Mouse (Mus musculus): Measurements from ENCODE around the gene Ralgapa2.

The Ralgapa2 gene

GRCm38 (mm10) chr2:146259787-146260560 lies 252.2 kb downstream of the Ralgapa2 start:
- no peak for DNase-seq (ENCODE audit: low read depth, low spot score)

- peak; percentile 88 for DNase-seq (ENCODE audit: low read depth, low spot score)
Measured at GRCm38 (mm10) chr2:146258736-146259469, 253.2 kb downstream of the Ralgapa2 start.

DNA sequence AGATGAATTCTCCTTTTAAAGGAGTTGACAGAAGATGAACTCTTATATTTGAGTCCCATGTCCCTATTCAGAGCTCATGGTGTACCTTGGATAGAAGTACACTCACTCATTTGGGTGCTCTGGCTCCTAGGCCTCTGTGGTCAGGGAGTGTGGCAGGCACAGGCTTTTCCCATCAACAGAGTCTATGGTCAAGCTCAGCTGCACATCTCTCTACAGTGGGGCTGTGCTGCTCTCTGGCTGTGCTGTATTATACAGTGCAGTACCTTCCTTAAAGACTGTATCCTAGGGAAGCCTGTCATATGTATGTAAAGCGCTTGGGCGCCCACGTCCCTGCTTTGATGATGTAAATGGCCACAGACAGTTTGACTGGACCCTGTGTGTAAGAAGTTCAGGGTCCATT lies 254.5 kb downstream of the Ralgapa2 start:
- DNase-seq (ENCODE audit: low read depth, low spot score) = no peak

DNA sequence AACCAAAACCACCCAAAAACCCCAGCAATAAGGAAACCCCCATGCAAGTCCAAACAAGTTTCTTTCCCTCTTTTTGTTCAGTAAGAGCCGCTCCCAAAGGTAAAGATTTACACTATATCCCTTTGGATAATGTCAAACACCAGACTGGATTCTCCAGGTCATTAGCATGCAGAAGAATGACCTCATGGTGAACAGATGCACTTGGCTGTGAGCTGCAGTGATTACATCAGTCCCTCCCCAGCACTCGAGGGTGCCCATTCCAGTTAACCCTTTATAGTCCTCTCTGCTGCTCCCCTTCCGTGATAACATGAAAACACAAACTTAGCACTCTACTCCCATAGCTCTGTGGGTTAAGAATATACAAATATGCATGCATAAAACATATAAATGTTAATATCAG lies 255.1 kb downstream of the Ralgapa2 start:
- peak; percentile 79 for DNase-seq (ENCODE audit: low read depth, low spot score)

DNA sequence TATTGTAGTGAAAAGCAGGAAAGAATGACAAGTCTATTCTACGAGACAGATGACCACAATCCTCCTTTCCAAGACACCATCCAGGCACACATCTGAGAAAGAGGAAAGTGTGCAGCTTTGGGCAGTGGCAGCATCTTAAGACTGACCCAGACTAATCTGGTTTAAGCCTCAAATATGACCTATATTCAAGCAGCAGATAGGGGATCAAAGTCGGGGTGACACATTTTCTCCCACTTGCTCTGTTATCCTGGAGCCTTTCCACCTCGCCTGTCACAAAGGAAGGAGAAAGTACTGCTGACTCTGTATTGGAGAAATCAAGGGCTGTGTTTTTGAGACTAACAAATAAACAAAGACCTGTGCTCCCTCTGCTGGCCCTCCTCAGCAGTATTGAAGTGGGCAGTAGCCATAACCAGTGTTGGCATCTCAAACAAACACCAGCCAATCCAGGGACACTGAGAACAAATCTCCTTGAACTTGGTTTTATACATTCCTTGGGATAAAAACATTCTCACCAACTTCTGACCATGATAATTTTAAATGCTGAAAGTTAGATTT lies 255.7 kb downstream of the Ralgapa2 start:
- peak; percentile 69 for DNase-seq (ENCODE audit: low read depth, low spot score)

GRCm38 (mm10) chr2:146255636-146256035 lies 256.5 kb downstream of the Ralgapa2 start:
- DNase-seq (ENCODE audit: low read depth, low spot score) = no peak

GRCm38 (mm10) chr2:146254387-146254786 lies 257.8 kb downstream of the Ralgapa2 start:
- no peak for DNase-seq (ENCODE audit: low read depth, low spot score)

DNA sequence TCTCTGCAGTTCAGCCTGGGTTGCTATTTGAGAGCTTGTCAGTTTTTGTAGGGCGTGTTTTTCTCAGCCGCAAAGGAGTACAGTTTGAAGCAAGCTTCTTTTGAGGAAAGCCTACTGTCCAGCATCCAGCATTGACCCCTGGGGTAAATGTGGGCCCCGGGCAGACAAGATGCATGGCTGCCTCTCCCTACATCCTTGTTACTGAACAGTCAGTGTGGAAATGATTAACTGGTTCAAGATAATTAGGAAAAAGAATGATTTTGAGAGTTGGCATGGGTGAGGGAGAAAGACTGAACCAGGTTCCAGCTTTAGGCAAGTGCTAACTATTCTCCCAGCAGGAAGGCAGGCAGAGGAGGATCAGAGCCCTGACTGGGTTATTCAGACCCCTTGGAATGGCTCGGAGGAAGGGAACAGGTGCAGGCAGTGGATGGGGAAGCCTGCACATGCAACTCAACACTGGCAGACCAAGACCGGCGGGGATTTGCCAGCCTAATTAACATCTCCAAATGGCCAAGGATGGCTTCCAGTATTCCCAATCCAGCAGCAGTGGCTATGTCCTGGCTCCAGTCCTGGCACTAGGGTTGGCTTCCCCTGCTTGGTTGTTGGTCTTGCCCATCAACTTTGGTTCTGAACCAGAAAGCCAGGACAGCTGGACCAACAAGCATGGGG lies 261.8 kb downstream of the Ralgapa2 start:
- no peak for DNase-seq (ENCODE audit: low read depth, low spot score)

DNA sequence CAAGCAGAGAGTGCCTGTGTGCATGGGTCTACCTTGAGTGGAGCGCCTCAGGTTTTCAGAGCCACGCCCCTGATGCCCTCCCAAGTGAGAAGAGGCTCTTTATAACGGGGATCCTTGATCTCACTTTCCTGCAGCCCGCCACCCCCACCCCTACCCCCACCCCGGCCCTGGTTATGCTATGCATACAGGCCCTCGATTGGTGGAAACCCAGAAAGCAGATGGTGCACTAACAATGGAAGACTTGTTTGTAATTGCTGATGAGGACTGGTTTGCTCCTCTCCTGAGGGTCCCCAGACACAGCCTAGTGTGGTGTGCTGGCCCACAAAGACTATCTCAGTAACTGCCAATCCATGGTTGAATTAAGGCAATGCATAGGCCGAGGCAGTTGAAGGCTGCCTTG lies 263.1 kb downstream of the Ralgapa2 start:
- no peak for DNase-seq (ENCODE audit: low read depth, low spot score)

DNA sequence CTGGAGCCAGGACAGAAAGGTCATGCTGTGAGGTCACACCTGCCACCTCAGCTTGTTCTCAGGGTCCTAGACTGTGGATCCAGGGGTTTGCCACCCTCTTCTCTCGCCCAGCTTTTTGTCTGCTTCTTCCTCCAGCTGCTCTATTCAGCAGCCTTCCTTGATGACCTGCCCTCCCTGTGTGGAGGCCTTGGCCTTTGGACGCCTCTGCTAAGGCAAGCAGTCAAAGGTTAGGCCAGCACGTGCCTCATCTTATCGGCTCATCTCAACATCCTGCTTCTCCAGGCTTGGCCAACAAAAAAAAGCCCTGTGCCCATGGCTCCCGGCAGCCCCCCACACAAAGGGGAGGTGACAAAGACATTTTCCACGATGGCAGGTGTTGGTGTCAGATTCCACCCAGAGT lies 264.6 kb downstream of the Ralgapa2 start:
- DNase-seq (ENCODE audit: low read depth, low spot score) = no peak

GRCm38 (mm10) chr2:146246409-146247075 lies 265.6 kb downstream of the Ralgapa2 start:
- peak; percentile 63 for DNase-seq (ENCODE audit: low read depth, low spot score)

DNA sequence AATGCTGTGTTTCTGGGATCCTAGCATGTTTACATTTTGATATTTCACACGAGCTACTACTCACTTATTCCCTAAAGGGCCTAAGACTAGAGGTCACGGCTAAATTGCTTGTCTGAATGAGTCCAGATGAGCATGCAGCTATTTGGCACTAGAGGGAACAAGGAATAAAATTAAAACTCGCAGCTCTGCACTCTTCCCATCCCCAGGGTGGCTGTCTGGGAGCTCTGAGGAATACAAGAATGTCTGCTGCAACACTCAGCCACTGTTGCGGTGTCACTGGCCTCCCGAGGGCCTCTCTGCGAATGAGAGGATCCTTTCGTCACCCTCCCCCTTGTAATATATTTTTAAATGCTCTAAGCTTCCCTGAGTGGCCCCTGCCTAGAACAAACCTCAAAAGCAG lies 266.7 kb downstream of the Ralgapa2 start:
- DNase-seq (ENCODE audit: low read depth, low spot score) = no peak

DNA sequence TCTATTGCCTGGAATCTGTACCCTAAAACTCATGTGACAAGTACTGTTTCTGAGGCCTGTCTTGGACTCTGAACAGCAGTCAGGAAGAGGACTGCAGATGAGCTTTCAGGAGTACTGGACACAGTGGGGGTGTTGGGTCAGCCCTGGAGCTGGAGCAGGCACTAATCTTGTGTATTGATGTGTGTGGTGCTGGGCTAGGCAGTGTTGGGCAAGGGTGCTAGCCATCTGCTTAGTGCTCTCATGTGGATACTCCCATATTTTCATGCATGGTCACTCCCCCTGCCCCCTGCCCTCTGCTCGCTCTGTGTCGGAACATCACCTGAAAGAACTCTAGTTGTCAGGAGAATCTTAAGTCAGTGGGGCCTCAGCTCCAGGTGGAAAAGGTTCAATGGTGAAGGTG lies 268.1 kb downstream of the Ralgapa2 start:
- no peak for DNase-seq (ENCODE audit: low read depth, low spot score)

- no peak for DNase-seq (ENCODE audit: low read depth, low spot score)
Measured at GRCm38 (mm10) chr2:146239196-146239747, 272.9 kb downstream of the Ralgapa2 start.

DNA sequence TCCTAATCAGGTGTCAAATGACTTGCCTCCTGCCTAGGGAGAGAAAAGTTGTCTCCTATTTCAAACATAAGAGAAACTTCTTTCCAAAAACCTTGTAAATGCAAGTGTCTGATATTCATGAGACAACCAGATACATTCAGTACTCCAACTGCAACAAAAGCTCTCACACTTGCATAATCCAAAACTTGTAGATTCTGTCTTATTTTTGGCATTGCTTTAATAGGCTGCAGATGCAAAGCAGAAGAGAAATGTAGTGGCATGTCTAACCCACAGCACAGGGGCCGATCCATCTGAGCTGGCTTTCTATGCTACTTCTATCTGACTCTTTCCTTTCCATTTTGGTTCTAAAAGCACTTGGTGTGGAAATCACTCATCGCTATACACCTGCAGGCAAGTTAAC lies 280.7 kb downstream of the Ralgapa2 start:
- peak; percentile 51 for DNase-seq (ENCODE audit: low read depth, low spot score)

DNA sequence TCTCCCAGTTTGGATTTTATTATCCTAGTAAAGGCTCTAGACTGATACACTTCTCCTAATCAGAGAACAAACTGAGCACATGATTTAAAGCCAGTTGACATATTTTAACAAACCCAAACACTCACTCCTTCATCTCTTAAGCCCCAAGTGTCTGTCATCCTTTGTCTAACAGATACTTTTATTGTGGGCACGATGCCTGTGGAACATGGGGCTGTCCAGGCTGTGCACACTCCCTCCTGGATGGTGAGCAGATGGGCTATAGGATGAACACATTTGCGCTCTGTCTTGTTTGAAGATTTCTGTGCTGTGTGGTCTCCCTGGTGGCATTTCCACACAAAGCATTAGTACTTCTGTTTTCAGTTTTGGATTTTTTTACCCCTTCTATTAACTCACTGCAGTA lies 283.7 kb downstream of the Ralgapa2 start:
- no peak for DNase-seq (ENCODE audit: low read depth, low spot score)

- no peak for DNase-seq (ENCODE audit: low read depth, low spot score)
Measured at GRCm38 (mm10) chr2:146227646-146228045, 284.5 kb downstream of the Ralgapa2 start.

GRCm38 (mm10) chr2:146226484-146226883 lies 285.7 kb downstream of the Ralgapa2 start:
- no peak for DNase-seq (ENCODE audit: low read depth, low spot score)

GRCm38 (mm10) chr2:146225818-146226217 lies 286.3 kb downstream of the Ralgapa2 start:
- no peak for DNase-seq (ENCODE audit: low read depth, low spot score)

- no peak for DNase-seq (ENCODE audit: low read depth, low spot score)
Measured at GRCm38 (mm10) chr2:146224141-146224540, 288.0 kb downstream of the Ralgapa2 start.

GRCm38 (mm10) chr2:146223176-146223905 lies 288.8 kb downstream of the Ralgapa2 start:
- DNase-seq (ENCODE audit: low read depth, low spot score) = peak; percentile 62
